Mouse (Mus musculus): Measurements from ENCODE around the gene Glt8d2. TPM values are rescaled to one million over a fixed set of nuclear protein-coding genes. Genes with fewer than 3 reads are reported as not detected.
"Not testable (repeated sequence)": the region's sequence is repeated elsewhere in the genome, so short reads cannot be mapped to it uniquely, and the experiment has no call there.

The Glt8d2 gene
- total RNA-seq, 2 experiments from 2014 or later: not detected

- ATAC-seq (replicated peaks; ENCODE audit: low FRiP score, poor library complexity, severe bottlenecking): no peak
Observed at GRCm38 (mm10) chr10:82651221-82651620, 39.2 kb downstream of the Glt8d2 start.

- ATAC-seq (replicated peaks; ENCODE audit: low FRiP score, poor library complexity, severe bottlenecking): no peak
Observed at GRCm38 (mm10) chr10:82647205-82647811, 43.1 kb downstream of the Glt8d2 start.

- no peak for ATAC-seq (replicated peaks; ENCODE audit: low FRiP score, poor library complexity, severe bottlenecking)
Observed at GRCm38 (mm10) chr10:82646083-82646482, 44.4 kb downstream of the Glt8d2 start.

GRCm38 (mm10) chr10:82641481-82641880, 49.0 kb downstream of the Glt8d2 start:
- ATAC-seq (replicated peaks; ENCODE audit: low FRiP score, poor library complexity, severe bottlenecking): no peak

- ATAC-seq (replicated peaks; ENCODE audit: low FRiP score, poor library complexity, severe bottlenecking): no peak
Observed at GRCm38 (mm10) chr10:82639032-82639698, 51.3 kb downstream of the Glt8d2 start.

DNA sequence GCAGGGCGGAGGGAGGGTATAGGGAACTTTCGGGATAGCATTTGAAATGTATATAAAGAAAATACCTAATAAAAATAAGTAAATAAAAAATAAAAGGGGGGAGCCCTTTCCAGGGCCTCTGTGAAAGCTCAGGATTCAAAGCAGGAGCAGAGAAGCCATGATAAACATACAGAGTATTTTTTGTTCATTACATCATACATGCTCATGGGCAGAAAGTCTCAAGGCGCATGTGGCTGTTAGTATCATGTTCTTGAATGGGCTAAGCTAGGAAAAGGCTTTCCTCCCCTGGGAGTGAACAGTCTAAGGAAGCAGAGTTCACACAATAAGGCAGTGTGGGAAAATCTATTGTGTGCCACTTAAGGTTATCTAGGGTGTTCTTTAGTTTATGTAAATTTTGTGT, 54.1 kb downstream of the Glt8d2 start:
- ATAC-seq (replicated peaks; ENCODE audit: low FRiP score, poor library complexity, severe bottlenecking): no peak

GRCm38 (mm10) chr10:82634348-82634747, 56.1 kb downstream of the Glt8d2 start:
- ATAC-seq (replicated peaks; ENCODE audit: low FRiP score, poor library complexity, severe bottlenecking): no peak

GRCm38 (mm10) chr10:82632496-82633280, 57.8 kb downstream of the Glt8d2 start:
- no peak for ATAC-seq (replicated peaks; ENCODE audit: low FRiP score, poor library complexity, severe bottlenecking)

GRCm38 (mm10) chr10:82631133-82631532, 59.3 kb downstream of the Glt8d2 start:
- ATAC-seq (replicated peaks; ENCODE audit: low FRiP score, poor library complexity, severe bottlenecking): no peak

GRCm38 (mm10) chr10:82630497-82630896, 60.0 kb downstream of the Glt8d2 start:
- ATAC-seq (replicated peaks; ENCODE audit: low FRiP score, poor library complexity, severe bottlenecking): no peak

GRCm38 (mm10) chr10:82629586-82630255, 60.7 kb downstream of the Glt8d2 start, which contains the start of gene Tdg:
Gene Tdg (plus strand): TSS chr10:82629828.
- peak; percentile 98 for ATAC-seq (replicated peaks; ENCODE audit: low FRiP score, poor library complexity, severe bottlenecking)

GRCm38 (mm10) chr10:82629111-82629585, 61.3 kb downstream of the Glt8d2 start:
- ATAC-seq (replicated peaks; ENCODE audit: low FRiP score, poor library complexity, severe bottlenecking): peak; percentile 60

DNA sequence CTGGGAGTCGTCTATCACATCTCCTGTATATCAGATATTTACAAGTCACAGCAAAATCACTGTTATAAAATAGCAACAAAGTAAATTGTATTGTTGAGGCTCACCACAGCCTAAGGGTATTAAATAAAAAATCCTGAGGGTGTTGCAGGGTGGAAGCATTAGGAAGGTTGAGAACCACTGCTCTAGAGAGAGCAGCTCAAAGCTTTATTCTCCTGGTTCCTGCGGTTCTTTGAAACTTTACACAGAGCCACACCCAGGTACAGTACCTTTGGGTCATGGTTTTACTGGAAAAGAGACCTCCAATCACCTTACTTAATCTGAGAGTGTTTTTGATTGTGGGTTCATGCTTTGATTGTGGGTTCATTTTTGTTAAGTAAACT, 66.9 kb downstream of the Glt8d2 start:
- not testable (repeated sequence) for ATAC-seq (replicated peaks; ENCODE audit: low FRiP score, poor library complexity, severe bottlenecking)

DNA sequence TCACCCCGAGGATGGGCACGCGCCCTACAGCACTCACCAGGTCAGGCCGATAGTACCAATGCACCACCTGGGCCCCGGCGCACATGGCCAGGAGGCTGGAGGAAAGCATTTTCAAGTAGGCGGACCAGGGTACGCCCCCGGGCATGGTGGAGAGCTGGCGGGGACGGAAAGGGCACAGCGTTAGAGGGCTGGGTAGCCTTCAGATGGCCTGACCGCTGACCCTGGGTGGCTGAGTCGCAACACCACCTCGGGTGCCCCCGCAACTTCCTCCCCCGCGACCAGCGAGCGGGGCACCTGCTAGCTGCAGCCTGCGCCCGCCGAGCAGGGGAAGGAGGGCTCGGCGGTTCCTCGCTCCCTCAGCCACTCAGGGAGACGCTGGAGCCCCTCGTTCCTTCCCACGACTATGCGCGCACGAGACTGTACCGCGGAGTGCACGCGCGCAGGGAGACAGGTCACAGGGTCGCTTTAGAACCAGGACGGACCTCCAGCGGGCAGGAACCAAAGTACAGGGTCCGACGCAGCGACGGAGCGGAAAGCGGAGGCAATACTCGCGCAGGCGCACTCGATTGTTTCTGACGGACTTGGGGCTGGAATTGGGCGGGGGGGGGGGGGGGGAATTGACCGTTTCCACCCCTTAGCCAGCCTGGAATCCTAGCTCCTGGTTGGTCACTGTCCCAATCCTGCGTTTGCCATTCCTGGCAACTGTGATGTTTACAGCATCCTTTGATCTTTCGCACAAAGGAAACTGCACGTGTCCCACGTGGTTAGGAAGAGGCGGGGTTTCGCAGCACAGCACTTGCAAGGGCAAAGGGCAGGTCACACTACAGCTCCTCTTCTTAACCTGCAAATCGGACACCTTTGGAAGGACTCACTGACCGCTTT, 67.5 kb downstream of the Glt8d2 start, which contains the start of gene 1190007I07Rik:
Gene 1190007I07Rik, minus strand, starts transcription at position 558 of the 882 bp plus-strand sequence.
- peak; percentile 88 for ATAC-seq (replicated peaks; ENCODE audit: low FRiP score, poor library complexity, severe bottlenecking)

DNA sequence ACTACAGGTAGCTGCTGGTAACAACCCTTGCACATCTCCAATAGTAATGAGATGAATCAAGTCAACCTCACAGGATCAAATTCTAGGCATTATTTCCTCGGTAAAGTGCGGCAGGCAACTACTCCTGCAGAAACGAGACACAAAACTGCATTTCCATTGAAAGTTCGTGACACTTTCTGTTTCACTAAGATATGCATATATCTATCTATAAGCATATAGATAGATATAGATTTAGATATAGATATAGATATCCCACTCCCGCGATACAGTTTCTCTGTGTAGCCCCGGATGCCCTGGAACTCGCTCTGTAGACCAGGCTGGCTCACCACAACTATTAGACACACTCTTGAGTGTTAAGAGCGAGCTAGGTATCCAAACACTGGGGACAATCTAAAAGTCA, 68.2 kb downstream of the Glt8d2 start:
- ATAC-seq (replicated peaks; ENCODE audit: low FRiP score, poor library complexity, severe bottlenecking): no peak

Measured in erythroblast, adult 5-6 weeks (primary cell).